Mouse (Mus musculus) megakaryocyte, embryonic 14.5 days (primary cell): ENCODE data around the gene Mink1.

Experiments used
- FLI1 ChIP-seq: IDR thresholded peaks from 2 replicates; pipeline ENCODE4 v1.6.1; 2012; ENCODE audit warnings: low read length, inconsistent platforms, mixed read lengths
- GATA1 ChIP-seq: IDR thresholded peaks from 3 replicates; pipeline ENCODE4 v1.6.1; 2012; ENCODE audit warnings: mixed read lengths, low read length, inconsistent platforms, borderline replicate concordance

GRCm38 (mm10) chr11:70637764-70638163, 75.1 kb downstream of the Mink1 start:
- no peak for TF ChIP-seq GATA1
- TF ChIP-seq FLI1 = no peak
